Mouse (Mus musculus) spleen, postnatal 10 days (tissue): ENCODE data around the gene Cfap99.

Experiments
- DNase-seq, 2 experiments: peaks; one replicate each; pipeline ENCODE4 v3.0.0; 2021 to 2022; ENCODE audit warnings: low spot score in 2 of 2

Cfap99 gene

DNA sequence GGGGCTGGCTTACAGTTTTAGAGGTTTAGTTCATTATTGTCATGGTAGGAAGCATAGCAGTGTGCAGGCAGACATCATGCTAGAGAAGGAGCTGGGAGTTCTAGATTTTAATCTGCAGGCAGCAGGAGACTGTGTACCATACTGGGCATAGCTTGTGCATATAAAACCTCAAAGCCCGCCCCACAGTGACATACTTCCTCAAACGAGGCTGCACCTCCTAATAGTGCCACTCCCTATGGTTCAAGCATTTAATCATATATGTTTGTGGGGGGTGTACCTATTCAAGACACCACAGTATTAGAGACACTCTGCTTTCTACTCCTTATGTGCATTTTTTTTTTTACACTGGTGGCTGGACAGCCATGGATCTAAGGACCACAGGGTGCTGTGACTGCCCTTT is 41.7 kb downstream of the Cfap99 start:
- no peak for DNase-seq

- no peak for DNase-seq
These were observed 45.7 kb downstream of the Cfap99 start for GRCm38 (mm10) chr5:34334081-34334480.

GRCm38 (mm10) chr5:34335539-34336096 is 47.2 kb downstream of the Cfap99 start:
- no peak for DNase-seq

DNA sequence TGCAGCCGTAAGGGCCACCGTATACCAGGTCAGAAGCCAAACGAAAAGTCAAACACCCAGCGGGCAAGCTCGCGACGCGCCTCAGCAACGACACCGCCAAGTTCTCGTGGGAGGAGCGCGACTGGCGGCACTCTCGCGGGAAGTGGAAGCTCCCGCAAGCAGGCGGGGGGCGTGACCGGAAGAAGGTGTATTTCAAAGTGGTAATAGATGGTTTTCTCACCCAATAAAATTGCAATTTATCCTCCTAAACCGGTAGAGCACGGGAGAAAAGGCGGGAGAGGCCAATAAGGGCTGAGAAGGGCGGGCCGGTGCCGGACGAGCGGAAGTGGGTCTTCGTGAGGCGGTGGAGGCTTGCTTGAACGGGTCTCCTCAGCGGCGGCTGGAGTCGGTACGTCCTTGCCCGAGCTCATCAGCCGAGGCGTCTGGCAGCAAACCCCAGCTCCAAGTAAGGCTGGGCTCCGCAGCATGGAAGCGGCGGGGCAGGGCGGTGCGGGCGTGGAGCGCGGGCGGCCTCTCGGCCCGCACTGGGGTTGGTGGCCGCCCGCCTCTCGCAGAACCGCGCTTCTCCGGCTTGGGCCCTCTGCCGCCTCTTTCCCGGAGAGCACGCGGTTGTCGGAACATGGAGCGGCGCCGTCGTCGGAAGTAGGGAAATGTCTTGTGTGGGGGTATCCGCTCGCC is 47.8 kb downstream of the Cfap99 start, which contains the start of gene Rnf4:
Gene Rnf4 (plus strand): TSS at position 193 of the 678 bp plus-strand sequence.
- peak; percentile 96 to 99 for DNase-seq

- DNase-seq = peak; percentile 66 to 80
These were observed 48.5 kb downstream of the Cfap99 start for GRCm38 (mm10) chr5:34336775-34337450.

- no peak for DNase-seq
These were observed 51.8 kb downstream of the Cfap99 start for GRCm38 (mm10) chr5:34340246-34340645.

DNA sequence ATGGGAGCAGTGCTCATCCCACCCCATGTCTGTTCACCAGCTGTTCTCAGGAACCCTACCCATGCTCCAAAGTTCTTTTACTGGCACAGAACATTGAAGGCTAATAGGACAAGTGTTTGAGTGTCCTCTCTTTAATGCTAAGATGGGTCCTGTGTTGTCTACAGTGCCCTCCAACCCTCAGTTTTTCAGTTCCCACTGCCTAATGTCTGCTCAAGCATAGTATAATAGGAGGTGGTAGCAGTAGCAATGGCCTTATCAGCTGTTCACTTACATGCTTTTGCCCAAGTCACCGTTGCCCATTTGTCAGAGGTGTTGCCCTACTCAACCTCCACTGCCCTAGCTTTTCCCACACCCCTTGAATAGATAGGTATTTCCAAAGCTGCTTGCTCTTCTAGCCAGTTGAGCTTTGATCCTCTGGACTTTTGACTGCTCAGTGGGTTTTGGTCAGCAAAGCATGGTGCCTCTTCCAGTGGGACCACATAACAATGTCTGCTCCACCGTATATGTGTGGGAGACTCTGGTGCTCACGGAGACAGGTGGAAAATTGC is 63.8 kb downstream of the Cfap99 start:
- no peak for DNase-seq

- no peak for DNase-seq
These were observed 71.9 kb downstream of the Cfap99 start for GRCm38 (mm10) chr5:34360261-34360660.

DNA sequence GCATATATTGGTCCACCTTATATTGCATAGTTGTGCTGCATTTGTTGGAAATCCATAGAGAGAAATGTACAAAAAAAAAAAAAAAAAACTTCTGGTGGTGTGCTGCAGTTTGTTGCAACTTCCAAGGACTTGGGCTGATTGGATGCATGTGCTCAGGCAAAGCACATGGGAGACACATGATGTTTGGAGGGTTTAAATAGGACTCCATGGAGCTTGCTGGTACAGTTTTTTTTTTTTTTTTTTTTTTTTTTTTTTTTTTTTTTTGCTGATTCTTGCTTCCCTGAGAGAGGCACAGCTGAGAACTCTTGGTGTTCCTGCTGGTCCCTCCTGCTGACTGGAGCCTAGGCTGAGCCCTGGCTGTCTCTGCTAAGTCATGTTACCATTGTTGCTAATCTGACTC is 74.7 kb downstream of the Cfap99 start:
- DNase-seq = no peak

GRCm38 (mm10) chr5:34368551-34369290 is 80.3 kb downstream of the Cfap99 start:
- no peak for DNase-seq

DNA sequence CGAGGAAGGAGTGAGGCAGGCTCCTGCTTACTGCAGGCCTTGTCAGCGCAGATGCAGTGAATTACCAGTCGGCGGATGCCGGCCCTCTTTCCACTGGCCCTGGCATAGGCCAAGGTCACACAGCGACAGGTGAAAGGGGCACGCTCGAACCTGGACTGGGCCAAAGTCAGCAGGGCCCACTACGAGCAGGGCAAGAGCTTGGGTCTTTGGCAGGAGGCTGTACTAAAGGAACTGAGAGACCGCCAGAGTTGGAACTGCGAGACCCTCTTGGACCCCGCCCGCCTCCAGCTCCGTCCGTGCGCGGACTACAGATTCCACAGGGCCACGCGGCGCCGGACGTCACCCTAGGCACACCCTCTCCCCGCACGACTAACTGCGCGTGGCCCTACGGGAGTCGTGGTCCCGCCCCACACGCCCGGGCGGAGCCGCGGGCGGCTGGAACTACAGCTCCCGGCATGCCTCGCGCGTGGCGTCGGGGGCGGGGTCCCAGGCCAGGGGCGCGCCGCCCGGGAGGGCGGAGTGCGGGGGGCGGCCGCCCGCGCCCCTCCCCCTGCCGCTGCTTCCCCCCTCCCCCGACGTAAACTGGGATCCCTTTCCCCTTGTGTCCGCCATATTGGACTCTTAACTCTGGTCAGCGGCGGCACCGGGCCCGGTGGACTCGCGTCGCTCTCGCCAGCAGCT is 81.1 kb downstream of the Cfap99 start, which contains the start of gene Fam193a:
Gene Fam193a (plus strand): TSS at position 593 of the 681 bp plus-strand sequence.
- peak; percentile 96 to 98 for DNase-seq

- DNase-seq = peak; percentile 49 to 62
These were observed 81.8 kb downstream of the Cfap99 start for GRCm38 (mm10) chr5:34370022-34370823.

- no peak for DNase-seq
These were observed 82.4 kb downstream of the Cfap99 start for GRCm38 (mm10) chr5:34370840-34371239.

- no peak for DNase-seq
These were observed 83.7 kb downstream of the Cfap99 start for GRCm38 (mm10) chr5:34372141-34372540.

- no peak for DNase-seq
These were observed 84.1 kb downstream of the Cfap99 start for GRCm38 (mm10) chr5:34372541-34372940.
